Mouse (Mus musculus) C2C12 (cell line): ENCODE results near the gene Tbkbp1.

Experiments
- CTCF ChIP-seq: IDR thresholded peaks from one replicate; pipeline ENCODE4 v1.5.1; 2011; ENCODE audit not compliant: control insufficient read depth, insufficient read depth, insufficient read length
- FOSL1 ChIP-seq: IDR thresholded peaks from one replicate; pipeline ENCODE4 v1.8.0; 2011; ENCODE audit warnings: mild to moderate bottlenecking, low read length; ENCODE audit not compliant: poor library complexity, insufficient read depth, severe bottlenecking
- MAX ChIP-seq: IDR thresholded peaks from one replicate; pipeline ENCODE4 v1.6.1; 2011; ENCODE audit warnings: mild to moderate bottlenecking, control low read depth
- MYOD1 ChIP-seq: IDR thresholded peaks from one replicate; pipeline ENCODE4 v1.6.1; 2011; ENCODE audit warnings: low read depth; ENCODE audit not compliant: control insufficient read depth, insufficient read length
- USF1 ChIP-seq: IDR thresholded peaks from one replicate; pipeline ENCODE4 v1.6.1; 2011; ENCODE audit warnings: low read depth, mild to moderate bottlenecking, control low read depth, moderate library complexity

DNA sequence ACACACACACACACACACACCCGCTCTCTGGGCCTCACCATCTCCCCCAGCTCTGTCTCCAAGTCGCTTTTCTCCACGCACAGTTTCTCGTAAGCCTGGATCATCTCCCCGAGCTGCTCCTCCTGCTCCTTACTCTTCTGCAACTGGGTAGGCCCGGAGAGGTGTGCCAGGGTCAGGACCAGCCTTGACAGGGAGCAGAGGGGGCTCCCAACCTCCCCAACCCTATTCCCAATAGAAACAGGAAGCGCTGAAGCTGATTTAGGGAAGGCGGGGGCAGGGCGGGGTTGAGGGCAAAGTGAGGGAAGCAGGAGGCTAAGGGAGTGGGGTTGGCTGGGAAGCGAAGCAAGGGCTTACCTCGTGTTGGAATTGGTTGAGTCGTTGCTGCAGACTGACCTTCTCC is 2.7 kb downstream of the Tbkbp1 start:
- TF ChIP-seq CTCF (no peak), FOSL1 (no peak), MAX (no peak), USF1 (no peak), MYOD1 (no peak)
